Mouse (Mus musculus) frontal cortex, postnatal 10 days (tissue): ENCODE measurements around the gene 2310061I04Rik.

Source experiments
- DNase-seq, 2 experiments: peaks; one replicate each; pipeline ENCODE4 v3.0.0; 2022; ENCODE audit warnings: low spot score in 2 of 2, mixed read lengths in 1 of 2

The 2310061I04Rik gene

GRCm38 (mm10) chr17:35870151-35870883 lies 26.9 kb downstream of the 2310061I04Rik start:
- DNase-seq, result peak; percentile 52 to 67

- DNase-seq, result peak in 1 of 2 experiments; percentile 59
Observed at GRCm38 (mm10) chr17:35869346-35870067, 27.7 kb downstream of the 2310061I04Rik start.

DNA sequence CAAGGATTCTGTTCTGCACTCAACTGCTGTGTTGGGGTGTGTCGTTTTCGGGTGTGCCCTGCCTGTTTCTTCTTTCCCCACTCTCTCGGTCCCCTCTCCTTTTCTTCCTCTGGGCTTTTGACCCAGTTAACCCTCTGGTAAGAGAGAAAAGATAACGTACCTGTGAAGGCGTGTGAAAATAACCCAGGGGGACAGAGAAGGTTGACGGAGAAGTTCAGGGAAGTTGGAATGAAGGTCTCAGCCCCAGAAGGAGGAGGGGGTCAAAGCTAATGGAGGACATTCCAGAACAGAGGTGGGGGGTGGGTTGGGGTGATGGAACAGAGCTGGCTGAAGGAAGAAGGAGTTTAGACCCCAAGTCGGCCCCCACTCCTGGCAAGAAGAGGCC lies 28.3 kb downstream of the 2310061I04Rik start:
- DNase-seq, result no peak

DNA sequence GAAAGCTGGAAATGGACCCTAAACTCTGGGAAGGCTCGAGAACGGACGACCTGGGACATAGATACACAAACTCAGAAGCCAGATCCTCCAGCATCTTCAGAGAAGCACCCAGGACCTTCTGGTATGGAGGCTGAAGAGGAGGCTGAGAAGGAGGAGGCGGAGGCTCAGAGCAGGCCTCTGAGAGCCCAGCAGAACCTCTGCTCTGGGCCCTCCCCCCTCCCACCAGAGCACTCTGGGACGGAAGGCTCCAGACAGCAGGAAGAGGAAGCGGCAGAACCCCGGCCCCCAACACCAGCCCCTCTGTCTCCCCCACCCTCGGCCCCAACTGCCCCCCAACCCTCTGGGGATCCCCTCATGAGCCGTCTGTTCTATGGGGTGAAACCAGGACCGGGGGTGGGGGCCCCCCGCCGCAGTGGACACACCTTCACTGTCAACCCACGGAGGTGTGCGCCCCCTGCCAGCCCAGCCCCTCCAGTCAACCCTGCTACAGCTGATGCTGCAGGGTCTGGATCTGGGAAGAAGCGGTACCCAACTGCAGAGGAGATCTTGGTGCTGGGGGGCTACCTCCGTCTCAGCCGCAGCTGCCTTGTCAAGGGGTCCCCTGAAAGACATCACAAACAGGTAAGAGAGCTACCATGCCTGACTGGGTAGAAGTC lies 28.9 kb downstream of the 2310061I04Rik start:
- no peak for DNase-seq

DNA sequence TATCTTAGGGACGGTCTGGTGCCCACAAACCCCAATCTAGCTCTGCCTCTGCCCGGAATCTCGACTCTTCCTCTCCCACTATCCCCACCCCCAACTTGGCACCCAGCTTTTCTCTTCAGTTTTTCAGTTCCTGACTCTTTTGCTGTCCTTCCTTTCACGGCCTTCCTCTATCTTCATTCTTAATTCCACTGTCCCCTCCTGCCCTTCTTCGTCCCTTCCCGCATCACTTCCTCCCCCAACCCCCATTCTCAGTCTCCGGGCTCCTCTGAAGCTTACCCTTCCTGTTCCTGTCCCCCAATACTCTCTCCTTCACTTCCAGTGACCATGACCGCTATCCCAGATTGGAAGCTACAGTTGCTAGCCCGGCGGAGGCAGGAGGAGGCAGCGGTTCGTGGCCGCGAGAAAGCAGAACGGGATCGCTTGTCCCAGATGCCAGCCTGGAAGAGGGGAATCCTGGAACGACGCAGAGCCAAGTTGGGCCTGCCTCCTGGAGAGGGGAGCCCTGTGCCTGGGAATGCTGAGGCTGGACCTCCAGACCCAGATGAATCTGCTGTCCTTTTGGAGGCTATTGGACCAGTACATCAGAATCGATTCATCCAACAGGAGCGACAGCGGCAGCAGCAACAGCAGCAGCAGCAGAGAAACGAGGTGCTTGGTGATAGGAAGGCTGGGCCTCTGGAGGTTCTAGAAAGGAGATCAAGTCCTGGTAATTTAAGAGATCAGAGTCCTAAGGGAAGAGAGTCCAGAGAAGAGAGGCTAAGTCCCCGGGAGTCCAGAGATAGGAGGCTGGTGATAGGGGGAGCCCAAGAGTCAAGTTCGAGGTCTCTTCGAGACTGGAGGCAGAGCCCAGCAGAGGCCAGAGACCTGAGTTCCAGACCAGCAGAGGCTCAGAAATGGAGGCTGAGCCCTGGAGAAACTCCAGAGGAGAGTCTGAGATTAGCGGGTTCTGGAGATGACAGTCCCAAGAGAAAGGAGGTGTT lies 30.0 kb downstream of the 2310061I04Rik start:
- DNase-seq, result no peak

- DNase-seq, result peak in 1 of 2 experiments; percentile 58
Observed at GRCm38 (mm10) chr17:35866281-35866831, 30.9 kb downstream of the 2310061I04Rik start.

- DNase-seq, result peak in 1 of 2 experiments; percentile 60
Observed at GRCm38 (mm10) chr17:35865481-35866280, 31.6 kb downstream of the 2310061I04Rik start, which contains the start of gene Ppp1r18. Ppp1r18 (plus strand) TSS chr17:35865593.

DNA sequence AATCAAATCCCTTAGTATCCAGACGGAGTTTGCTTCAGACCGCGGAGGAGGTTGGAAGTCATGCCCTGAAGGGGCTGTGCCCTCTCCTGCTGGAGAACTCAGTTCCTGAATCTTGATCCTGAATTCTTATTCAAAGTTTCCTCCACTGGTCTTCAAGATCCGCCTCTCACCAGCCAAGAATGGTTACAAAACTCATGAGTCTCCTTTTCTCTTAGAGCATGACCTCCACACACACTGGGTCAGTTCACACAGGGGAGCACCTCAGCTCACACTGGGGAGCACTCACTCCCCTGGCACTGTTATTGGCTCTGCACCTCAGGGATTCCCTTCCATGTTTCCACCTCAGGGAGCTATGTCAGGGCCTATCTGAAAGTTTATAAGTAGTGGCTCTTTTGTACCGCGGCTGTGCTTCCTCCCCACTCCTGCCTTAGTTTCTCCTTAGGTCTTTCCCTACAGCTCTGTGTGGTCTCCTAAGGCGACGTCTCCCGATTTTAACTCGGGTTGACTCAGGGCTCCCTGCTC lies 32.3 kb downstream of the 2310061I04Rik start:
- DNase-seq, result no peak

DNA sequence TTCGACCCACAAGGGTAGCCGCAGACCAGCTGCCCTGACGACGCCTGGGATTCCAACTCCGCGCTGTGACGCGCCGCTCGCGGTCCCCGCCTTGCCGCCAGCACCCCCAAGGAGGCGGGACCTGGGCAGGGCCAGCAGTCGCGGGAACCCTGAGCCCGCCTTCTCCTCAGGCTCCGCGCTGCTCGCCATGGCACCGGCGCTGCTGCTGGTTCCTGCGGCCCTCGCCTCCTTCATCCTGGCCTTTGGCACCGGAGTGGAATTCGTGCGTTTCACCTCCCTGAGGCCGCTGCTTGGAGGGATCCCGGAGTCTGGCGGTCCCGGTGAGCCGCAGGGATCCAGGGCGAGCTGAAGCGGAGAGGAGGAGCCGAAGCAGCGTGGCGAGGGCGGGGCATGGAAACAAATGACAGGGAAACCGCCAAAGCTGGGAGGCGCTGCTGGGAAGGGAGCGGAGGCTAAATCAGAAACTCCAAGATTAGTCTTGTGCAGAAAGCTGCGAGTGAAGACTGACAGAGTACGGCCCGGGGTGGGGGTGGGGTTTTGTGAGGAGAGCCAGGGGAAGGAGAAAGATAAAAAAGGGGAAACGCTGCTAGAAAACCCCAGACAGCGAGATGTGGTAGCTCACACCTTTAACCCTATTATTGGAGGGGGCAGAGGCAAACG lies 35.9 kb downstream of the 2310061I04Rik start, which contains the start of gene Nrm:
Gene Nrm, plus strand, starts transcription at position 121 of the 660 bp plus-strand sequence.
- DNase-seq, result peak; percentile 78 to 89

- DNase-seq, result no peak
Observed at GRCm38 (mm10) chr17:35860831-35861197, 36.4 kb downstream of the 2310061I04Rik start.

DNA sequence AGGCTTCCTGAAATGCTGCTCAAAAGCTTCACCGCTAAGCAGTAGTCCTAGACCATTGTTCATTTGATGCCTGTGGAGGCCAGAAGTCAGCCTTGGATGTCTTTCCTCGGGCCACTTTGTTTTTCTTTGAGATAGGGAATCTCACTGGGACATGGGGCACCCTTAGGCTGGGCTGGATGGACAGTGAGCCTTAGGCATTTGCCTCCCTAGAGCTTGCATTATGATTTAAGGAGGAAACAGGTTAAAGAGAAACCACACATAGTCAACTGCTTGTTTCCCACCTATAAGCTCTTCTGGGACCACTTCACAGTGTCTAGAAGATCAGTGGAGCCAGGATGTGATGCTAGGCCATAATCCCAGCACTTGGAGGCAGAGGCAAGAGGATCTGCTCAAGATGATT lies 37.4 kb downstream of the 2310061I04Rik start:
- no peak for DNase-seq

DNA sequence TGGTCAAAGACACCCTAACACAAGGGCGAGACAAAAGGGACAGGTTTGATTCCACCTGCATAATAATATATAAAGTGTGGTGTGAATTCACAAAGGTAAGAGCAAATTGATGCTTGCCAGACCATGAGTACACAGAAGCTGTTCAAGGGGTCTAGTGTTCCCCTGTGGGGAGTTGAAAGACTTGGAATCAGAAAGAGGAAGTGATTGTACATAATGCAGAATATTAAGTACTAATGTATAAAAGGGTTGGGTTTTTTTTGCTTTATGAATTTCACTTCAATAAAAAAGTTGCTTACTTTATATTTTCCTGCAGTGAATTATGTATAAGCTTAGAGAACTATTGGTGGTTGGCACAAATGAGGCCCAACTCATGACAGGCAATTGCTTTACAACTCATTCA lies 37.9 kb downstream of the 2310061I04Rik start:
- no peak for DNase-seq

DNA sequence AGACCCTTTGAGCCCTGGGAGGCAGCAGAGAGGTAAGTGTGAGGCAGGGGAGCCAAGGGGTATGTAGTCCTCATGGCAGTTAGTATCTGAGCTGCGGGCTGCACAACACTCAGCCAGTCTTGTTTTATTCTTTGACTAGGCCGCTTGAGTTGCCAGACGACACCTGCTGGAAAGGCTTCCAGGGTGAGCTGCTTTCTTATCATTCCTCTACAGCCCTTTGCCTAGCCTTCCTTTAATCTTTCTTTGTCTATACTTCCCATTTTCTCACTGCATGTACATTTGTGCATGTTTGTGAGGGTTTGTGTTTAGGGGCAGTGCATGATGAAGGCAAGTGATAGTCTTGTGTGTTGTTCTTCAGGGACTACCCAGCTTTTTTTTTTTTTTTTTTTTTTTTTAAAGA lies 46.3 kb downstream of the 2310061I04Rik start:
- DNase-seq, result no peak

DNA sequence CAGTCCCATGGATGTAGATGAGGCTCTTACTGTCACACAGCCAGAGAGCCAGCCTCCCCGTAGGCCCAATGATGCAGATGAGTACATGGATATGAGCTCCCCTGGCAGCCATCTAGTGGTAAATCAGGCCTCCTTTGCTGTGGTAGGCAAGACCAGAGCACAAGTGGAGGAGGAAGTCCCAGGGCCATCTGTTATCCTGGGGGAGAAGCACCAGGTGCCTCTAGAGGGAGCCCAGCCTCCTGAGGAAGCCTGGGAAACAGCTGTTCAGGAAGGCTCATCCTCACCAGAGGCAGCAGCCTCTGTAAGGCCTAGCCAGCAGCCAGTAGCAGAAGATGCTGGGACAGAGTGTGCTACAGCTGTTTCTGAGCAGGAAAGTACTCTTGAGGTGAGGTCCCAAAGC lies 49.1 kb downstream of the 2310061I04Rik start:
- no peak for DNase-seq

- no peak for DNase-seq
Observed at GRCm38 (mm10) chr17:35843514-35843913, 53.7 kb downstream of the 2310061I04Rik start.
